Mouse (Mus musculus): ENCODE results near the gene Msmo1. TPM values are rescaled to one million over a fixed set of nuclear protein-coding genes. Genes with fewer than 3 reads are reported as not detected.

Gene Msmo1
- polyA plus RNA-seq, 1 experiment from 2014 or later, result 64.6 TPM

- H3K9ac ChIP-seq, result no peak overlapping the region
- 0 out of 2 replicates have a peak, but pooled peaks cover 3% of the 10 kb centered on the region for H3K9me3 ChIP-seq (replicated peaks)
- peaks cover 15% of the 10 kb centered on the region for H3K36me3 ChIP-seq
- H3K27me3 ChIP-seq (replicated peaks), result no peaks in the 10 kb centered on the region
- no peak overlapping the region for H3K27ac ChIP-seq (ENCODE audit: poor library complexity, severe bottlenecking)
- no peak overlapping the region for H3K4me3 ChIP-seq
- 0 out of 2 replicates have a peak, but pooled peaks cover 6% of the 10 kb centered on the region for H3K4me1 ChIP-seq (replicated peaks)
- WGBS, result 79% methylated on average over 7 of the region's 7 CpGs
- no peak overlapping the region for H3K4me2 ChIP-seq
- no peak for ATAC-seq (ENCODE audit: insufficient number of reproducible peaks, low FRiP score)
Observed at GRCm38 (mm10) chr8:64712499-64712898, 21.1 kb downstream of the Msmo1 start.

GRCm38 (mm10) chr8:64711544-64711943, 22.0 kb downstream of the Msmo1 start:
- Histone ChIP-seq H3K27ac (ENCODE audit: poor library complexity, severe bottlenecking) (no peak overlapping the region), H3K4me3 (no peak overlapping the region), H3K4me1 (replicated peaks) (0 out of 2 replicates have a peak, but pooled peaks cover 6% of the 10 kb centered on the region), H3K9me3 (replicated peaks) (0 out of 2 replicates have a peak, but pooled peaks cover 3% of the 10 kb centered on the region), H3K4me2 (no peak overlapping the region), H3K9ac (no peak overlapping the region), H3K36me3 (peaks cover 7% of the 10 kb centered on the region), H3K27me3 (replicated peaks) (no peaks in the 10 kb centered on the region)
- ATAC-seq (ENCODE audit: insufficient number of reproducible peaks, low FRiP score), result no peak
- 29% methylated on average over 1 of the region's 1 CpGs for WGBS

GRCm38 (mm10) chr8:64707481-64707880, 26.1 kb downstream of the Msmo1 start:
- no peaks in the 10 kb centered on the region for H3K9me3 ChIP-seq (replicated peaks)
- no peak overlapping the region for H3K4me3 ChIP-seq
- no peak overlapping the region for H3K27ac ChIP-seq (ENCODE audit: poor library complexity, severe bottlenecking)
- H3K27me3 ChIP-seq (replicated peaks), result no peaks in the 10 kb centered on the region
- H3K4me2 ChIP-seq, result no peak overlapping the region
- H3K4me1 ChIP-seq (replicated peaks), result 0 out of 2 replicates have a peak, but pooled peaks cover 6% of the 10 kb centered on the region
- no peak for ATAC-seq (ENCODE audit: insufficient number of reproducible peaks, low FRiP score)
- no peaks in the 10 kb centered on the region for H3K36me3 ChIP-seq
- H3K9ac ChIP-seq, result no peak overlapping the region

- no peaks in the 10 kb centered on the region for H3K4me1 ChIP-seq (replicated peaks)
- H3K9me3 ChIP-seq (replicated peaks), result no peaks in the 10 kb centered on the region
- WGBS, result 60% methylated on average over 1 of the region's 1 CpGs
- ATAC-seq (ENCODE audit: insufficient number of reproducible peaks, low FRiP score), result no peak
- H3K27me3 ChIP-seq (replicated peaks), result no peaks in the 10 kb centered on the region
- H3K9ac ChIP-seq, result no peak overlapping the region
- H3K27ac ChIP-seq (ENCODE audit: poor library complexity, severe bottlenecking), result no peak overlapping the region
- H3K4me2 ChIP-seq, result no peak overlapping the region
- H3K4me3 ChIP-seq, result no peak overlapping the region
- no peaks in the 10 kb centered on the region for H3K36me3 ChIP-seq
Observed at GRCm38 (mm10) chr8:64703191-64703590, 30.4 kb downstream of the Msmo1 start.

- peak within 1 kb of the TSS; percentile 79 for H3K4me2 ChIP-seq
- WGBS, result under 1% methylated on average over 54 of the region's 54 CpGs
- ATAC-seq (ENCODE audit: insufficient number of reproducible peaks, low FRiP score), result peak; percentile 96
- H3K27ac ChIP-seq (ENCODE audit: poor library complexity, severe bottlenecking), result peak within 1 kb of the TSS; percentile 88
- H3K4me3 ChIP-seq, result peak within 1 kb of the TSS; percentile 71
- no peaks in the 10 kb centered on the region for H3K27me3 ChIP-seq (replicated peaks)
- no peaks in the 10 kb centered on the region for H3K36me3 ChIP-seq
- H3K4me1 ChIP-seq (replicated peaks), result peaks cover 23% of the 10 kb centered on the region
- H3K9ac ChIP-seq, result peak within 1 kb of the TSS; percentile 90
- no peaks in the 10 kb centered on the region for H3K9me3 ChIP-seq (replicated peaks)
Observed at GRCm38 (mm10) chr8:64692651-64693201, 40.9 kb downstream of the Msmo1 start, which contains the start of gene Cpe. Cpe (minus strand) TSS chr8:64693054.

- no peaks in the 10 kb centered on the region for H3K9me3 ChIP-seq (replicated peaks)
- H3K36me3 ChIP-seq, result no peaks in the 10 kb centered on the region
- WGBS, result 14% methylated on average over 16 of the region's 16 CpGs
- H3K4me3 ChIP-seq, result peak overlapping the region; percentile 71
- H3K27me3 ChIP-seq (replicated peaks), result no peaks in the 10 kb centered on the region
- H3K4me2 ChIP-seq, result peak overlapping the region; percentile 79
- ATAC-seq (ENCODE audit: insufficient number of reproducible peaks, low FRiP score), result no peak
- H3K9ac ChIP-seq, result peak overlapping the region; percentile 90
- peaks cover 24% of the 10 kb centered on the region for H3K4me1 ChIP-seq (replicated peaks)
- H3K27ac ChIP-seq (ENCODE audit: poor library complexity, severe bottlenecking), result no peak overlapping the region
Observed at GRCm38 (mm10) chr8:64691591-64692401, 41.8 kb downstream of the Msmo1 start.

GRCm38 (mm10) chr8:64690845-64691244, 42.7 kb downstream of the Msmo1 start:
- 78% methylated on average over 6 of the region's 6 CpGs for WGBS
- Histone ChIP-seq H3K9me3 (replicated peaks) (no peaks in the 10 kb centered on the region), H3K36me3 (no peaks in the 10 kb centered on the region), H3K9ac (no peak overlapping the region), H3K27me3 (replicated peaks) (no peaks in the 10 kb centered on the region), H3K4me2 (0 out of 2 replicates have a peak overlapping the region, but pooled peaks have one; percentile 79), H3K4me3 (no peak overlapping the region), H3K27ac (ENCODE audit: poor library complexity, severe bottlenecking) (no peak overlapping the region), H3K4me1 (replicated peaks) (peaks cover 28% of the 10 kb centered on the region)
- ATAC-seq (ENCODE audit: insufficient number of reproducible peaks, low FRiP score), result no peak

- H3K4me1 ChIP-seq (replicated peaks), result peaks cover 30% of the 10 kb centered on the region
- 75% methylated on average over 6 of the region's 6 CpGs for WGBS
Observed at GRCm38 (mm10) chr8:64690306-64690705, 43.3 kb downstream of the Msmo1 start.

GRCm38 (mm10) chr8:64688741-64689140, 44.9 kb downstream of the Msmo1 start:
- H3K9me3 ChIP-seq (replicated peaks), result no peaks in the 10 kb centered on the region
- H3K36me3 ChIP-seq, result no peaks in the 10 kb centered on the region
- H3K4me1 ChIP-seq (replicated peaks), result peaks cover 30% of the 10 kb centered on the region
- H3K27ac ChIP-seq (ENCODE audit: poor library complexity, severe bottlenecking), result no peak overlapping the region
- no peak overlapping the region for H3K4me2 ChIP-seq
- no peak for ATAC-seq (ENCODE audit: insufficient number of reproducible peaks, low FRiP score)
- no peaks in the 10 kb centered on the region for H3K27me3 ChIP-seq (replicated peaks)
- H3K9ac ChIP-seq, result no peak overlapping the region
- H3K4me3 ChIP-seq, result no peak overlapping the region
- 69% methylated on average over 4 of the region's 4 CpGs for WGBS

More at GRCm38 (mm10) chr8:64690306-64690705, 43.3 kb downstream of the Msmo1 start:
- Histone ChIP-seq H3K4me2 (no peak overlapping the region), H3K4me3 (no peak overlapping the region), H3K36me3 (no peaks in the 10 kb centered on the region), H3K27me3 (replicated peaks) (no peaks in the 10 kb centered on the region), H3K9me3 (replicated peaks) (no peaks in the 10 kb centered on the region), H3K27ac (ENCODE audit: poor library complexity, severe bottlenecking) (no peak overlapping the region), H3K9ac (no peak overlapping the region)
- no peak for ATAC-seq (ENCODE audit: insufficient number of reproducible peaks, low FRiP score)

GRCm38 (mm10) chr8:64688161-64688560, 45.4 kb downstream of the Msmo1 start:
- Histone ChIP-seq H3K4me2 (no peak overlapping the region), H3K27ac (ENCODE audit: poor library complexity, severe bottlenecking) (0 out of 2 replicates have a peak overlapping the region, but pooled peaks have one; percentile 27), H3K27me3 (replicated peaks) (no peaks in the 10 kb centered on the region), H3K36me3 (no peaks in the 10 kb centered on the region), H3K9ac (no peak overlapping the region), H3K9me3 (replicated peaks) (no peaks in the 10 kb centered on the region), H3K4me3 (no peak overlapping the region), H3K4me1 (replicated peaks) (peaks cover 29% of the 10 kb centered on the region)
- ATAC-seq (ENCODE audit: insufficient number of reproducible peaks, low FRiP score), result no peak
- WGBS, result 19% methylated on average over 3 of the region's 3 CpGs

- ATAC-seq (ENCODE audit: insufficient number of reproducible peaks, low FRiP score), result no peak
- WGBS, result 81% methylated on average over 3 of the region's 3 CpGs
- Histone ChIP-seq H3K9me3 (replicated peaks) (no peaks in the 10 kb centered on the region), H3K4me2 (no peak overlapping the region), H3K9ac (no peak overlapping the region), H3K36me3 (no peaks in the 10 kb centered on the region), H3K4me1 (replicated peaks) (0 out of 2 replicates have a peak, but pooled peaks cover 6% of the 10 kb centered on the region), H3K27me3 (replicated peaks) (no peaks in the 10 kb centered on the region), H3K4me3 (no peak overlapping the region), H3K27ac (ENCODE audit: poor library complexity, severe bottlenecking) (no peak overlapping the region)
Observed at GRCm38 (mm10) chr8:64682501-64682900, 51.1 kb downstream of the Msmo1 start.
